Mouse (Mus musculus): ENCODE measurements around the gene Fbxw8. TPM values are rescaled to one million over a fixed set of nuclear protein-coding genes. Genes with fewer than 3 reads are reported as not detected.
A peak's percentile ranks its signal among the peaks of the same experiment; 100 is the strongest.

Fbxw8 gene
- polyA plus RNA-seq (2015; fragmentation: Nextera tagmentation; extraction: Ambion mirVana) = 22.3 and 25.2 TPM in 2 replicates

DNA sequence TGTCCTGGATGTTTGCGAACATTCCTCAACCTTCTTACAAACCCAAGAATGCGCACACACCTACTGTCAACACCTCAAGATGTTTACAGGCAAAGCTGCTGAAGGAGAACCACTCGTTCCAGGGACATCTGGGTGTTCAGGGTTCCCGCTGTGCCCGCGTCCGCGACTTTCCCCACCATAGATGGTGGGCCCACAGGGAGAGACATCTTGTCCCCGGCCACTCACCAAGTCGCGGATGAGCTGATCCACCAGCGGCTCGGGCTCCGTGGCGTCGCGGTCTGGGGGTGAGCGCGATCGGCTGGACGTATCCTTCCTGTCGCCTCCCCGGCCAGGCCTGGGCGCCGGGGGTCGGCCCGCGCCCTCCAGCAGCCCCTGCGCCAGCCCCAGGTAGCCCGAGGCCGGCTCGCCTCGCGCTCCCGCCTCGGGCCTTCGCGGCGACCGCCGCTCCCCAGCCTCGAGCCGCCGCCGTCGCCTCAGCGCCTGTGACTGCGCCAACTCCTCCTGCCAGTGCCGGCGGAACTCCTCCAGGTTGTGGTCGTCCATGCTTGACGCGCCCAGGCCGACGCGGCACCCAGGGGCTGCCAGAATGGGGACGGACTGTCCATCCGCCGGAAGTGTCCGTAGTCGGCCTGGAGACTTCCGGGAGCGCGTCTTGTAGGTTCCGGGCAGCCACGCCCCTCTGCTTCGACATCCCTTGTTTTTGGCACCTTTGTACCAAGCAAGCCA, at the start of gene Fbxw8:
Fbxw8 (minus strand) TSS at position 626 of the 726 bp plus-strand sequence.
- Histone ChIP-seq H3K9ac (replicated peaks) (peak within 1 kb of the TSS; percentile 75), H3K9me3 (no peaks in the 10 kb centered on the region), H3K4me1 (peaks cover 26% of the 10 kb centered on the region), H3K27me3 (0 out of 2 replicates have a peak, but pooled peaks cover 3% of the 10 kb centered on the region), H3K4me2 (replicated peaks) (peak within 1 kb of the TSS; percentile 71), H3K4me3 (peak within 1 kb of the TSS; percentile 63), H3K27ac (replicated peaks) (no peak within 1 kb of the TSS; the same call in 1 of the 2 replicates), H3K36me3 (no peaks in the 10 kb centered on the region)
- ATAC-seq (replicated peaks) = peak; percentile 84
- under 1% methylated on average over 66 of the region's 67 CpGs for WGBS

DNA sequence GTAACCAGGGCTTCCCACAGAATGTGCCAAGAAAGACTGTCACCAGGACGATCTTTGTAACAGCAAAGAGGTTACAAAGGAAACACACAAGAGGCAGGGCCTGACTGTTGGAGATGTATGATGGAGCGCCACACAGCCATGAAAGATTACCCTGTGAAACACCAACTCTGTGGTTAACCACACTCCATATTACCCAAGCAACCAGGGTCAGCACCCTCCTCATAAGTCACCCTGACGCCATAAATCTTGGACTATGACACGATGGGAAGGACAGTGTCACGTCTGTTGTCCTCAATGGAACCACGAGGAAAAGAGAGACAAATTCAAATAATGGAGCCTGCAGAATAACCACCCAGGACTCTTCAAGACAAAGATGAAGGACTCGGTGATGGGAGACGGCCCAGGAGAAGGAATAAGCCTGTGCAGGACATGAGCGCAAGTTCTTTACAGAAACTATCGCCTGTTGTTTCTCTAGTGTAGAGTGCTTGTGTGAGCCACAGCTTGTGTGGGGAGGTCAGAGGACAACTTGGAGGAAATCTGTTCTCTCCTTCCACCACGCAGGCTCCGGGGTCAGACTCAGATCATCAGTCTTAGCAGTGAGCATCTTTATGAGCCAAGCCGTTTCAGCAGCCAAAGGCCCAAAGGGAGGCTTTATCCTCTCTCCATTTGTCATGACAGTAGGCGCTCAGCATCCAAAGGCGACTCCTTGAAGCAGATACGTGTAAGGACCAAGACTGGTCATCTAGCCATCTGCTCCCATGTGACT, 49.6 kb upstream of the Fbxw8 start:
- H3K27me3 ChIP-seq = no peaks in the 10 kb centered on the region
- no peak for ATAC-seq (replicated peaks)
- no peak overlapping the region for H3K4me3 ChIP-seq
- no peak overlapping the region for H3K27ac ChIP-seq (replicated peaks)
- peaks cover 10% of the 10 kb centered on the region for H3K36me3 ChIP-seq
- H3K9me3 ChIP-seq = no peaks in the 10 kb centered on the region
- H3K4me2 ChIP-seq (replicated peaks) = no peak overlapping the region
- WGBS = 86% methylated on average over 16 of the region's 16 CpGs
- H3K9ac ChIP-seq (replicated peaks) = no peak overlapping the region
- H3K4me1 ChIP-seq = no peaks in the 10 kb centered on the region

DNA sequence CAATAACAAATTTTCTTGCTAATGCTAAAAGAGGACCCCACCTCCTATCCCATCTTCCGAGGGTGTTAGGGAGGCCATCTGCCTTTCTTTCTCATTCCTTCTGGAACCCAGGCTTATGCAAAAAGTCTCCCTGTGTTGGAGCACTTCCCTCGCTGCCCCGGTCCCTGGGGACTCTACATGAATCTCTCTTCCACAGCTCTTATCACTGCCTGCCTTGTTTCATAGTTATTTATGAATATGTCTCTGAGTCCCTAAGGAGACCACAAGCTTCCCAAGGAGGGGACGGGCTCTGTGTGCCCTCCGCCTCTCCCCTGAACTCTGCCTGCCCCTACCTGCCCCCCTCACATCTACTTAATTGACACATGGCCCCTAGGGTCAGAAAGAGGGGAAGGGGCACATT, 44.4 kb upstream of the Fbxw8 start:
- H3K4me3 ChIP-seq = no peak overlapping the region
- no peak overlapping the region for H3K27ac ChIP-seq (replicated peaks)
- no peak overlapping the region for H3K9ac ChIP-seq (replicated peaks)
- ATAC-seq (replicated peaks) = no peak
- H3K4me2 ChIP-seq (replicated peaks) = no peak overlapping the region
- H3K4me1 ChIP-seq = peaks cover 6% of the 10 kb centered on the region
- no peaks in the 10 kb centered on the region for H3K27me3 ChIP-seq
- H3K36me3 ChIP-seq = peaks cover 7% of the 10 kb centered on the region; the same call in 1 of the 2 replicates
- WGBS = 63% methylated on average over 5 of the region's 5 CpGs
- H3K9me3 ChIP-seq = no peaks in the 10 kb centered on the region

DNA sequence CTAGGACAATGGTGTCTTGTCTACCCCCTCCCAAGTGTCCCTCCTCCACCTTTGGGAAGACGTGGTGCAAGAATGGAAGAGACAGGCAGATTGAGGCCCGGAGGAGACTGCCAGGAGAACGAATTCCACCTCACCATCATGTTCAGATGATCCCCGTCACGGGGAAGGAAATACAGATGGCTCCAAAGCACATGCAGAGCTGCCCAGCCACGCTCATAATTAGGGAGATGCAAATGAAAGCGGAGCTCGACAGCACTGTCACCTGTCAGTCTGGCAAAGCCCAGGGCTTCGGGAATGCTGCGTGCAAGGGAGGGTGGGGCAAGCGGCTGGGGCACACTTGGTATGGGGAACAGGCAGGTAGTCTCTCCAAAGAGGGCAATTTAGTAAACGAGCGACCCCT, 42.2 kb upstream of the Fbxw8 start:
- ATAC-seq (replicated peaks) = no peak
- Histone ChIP-seq H3K9me3 (no peaks in the 10 kb centered on the region), H3K27ac (replicated peaks) (peak overlapping the region; percentile 42), H3K4me2 (replicated peaks) (no peak overlapping the region), H3K27me3 (no peaks in the 10 kb centered on the region), H3K9ac (replicated peaks) (no peak overlapping the region), H3K4me3 (no peak overlapping the region), H3K4me1 (peaks cover 11% of the 10 kb centered on the region), H3K36me3 (peaks cover 7% of the 10 kb centered on the region; the same call in 1 of the 2 replicates)
- 66% methylated on average over 13 of the region's 13 CpGs for WGBS

DNA sequence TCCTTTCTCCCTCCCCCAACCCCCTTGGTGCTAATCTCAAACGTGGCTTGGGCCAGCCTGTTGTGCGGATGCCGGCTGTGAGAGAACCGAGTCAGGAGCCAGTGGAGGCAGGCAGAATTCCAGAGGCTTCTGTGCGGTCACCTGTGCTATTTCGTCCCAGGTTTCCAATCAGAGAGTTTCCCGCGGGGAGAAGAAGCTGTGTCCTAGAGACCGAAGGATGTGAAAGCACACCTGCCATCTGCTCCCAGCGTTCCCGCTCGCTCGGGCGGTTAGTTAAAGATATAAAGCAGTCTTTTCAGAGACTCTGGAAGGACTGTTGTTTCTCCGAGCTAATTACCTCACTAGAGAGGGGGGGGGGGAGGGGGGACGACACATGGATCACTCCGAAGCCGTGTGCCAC, 37.0 kb upstream of the Fbxw8 start:
- no peaks in the 10 kb centered on the region for H3K9me3 ChIP-seq
- no peak overlapping the region for H3K27ac ChIP-seq (replicated peaks)
- H3K4me1 ChIP-seq = peaks cover 18% of the 10 kb centered on the region
- no peak overlapping the region for H3K4me3 ChIP-seq
- no peak for ATAC-seq (replicated peaks)
- H3K9ac ChIP-seq (replicated peaks) = 0 out of 2 replicates have a peak overlapping the region, but pooled peaks have one; percentile 2
- no peaks in the 10 kb centered on the region for H3K36me3 ChIP-seq
- H3K27me3 ChIP-seq = no peaks in the 10 kb centered on the region
- 5% methylated on average over 18 of the region's 18 CpGs for WGBS
- no peak overlapping the region for H3K4me2 ChIP-seq (replicated peaks)

DNA sequence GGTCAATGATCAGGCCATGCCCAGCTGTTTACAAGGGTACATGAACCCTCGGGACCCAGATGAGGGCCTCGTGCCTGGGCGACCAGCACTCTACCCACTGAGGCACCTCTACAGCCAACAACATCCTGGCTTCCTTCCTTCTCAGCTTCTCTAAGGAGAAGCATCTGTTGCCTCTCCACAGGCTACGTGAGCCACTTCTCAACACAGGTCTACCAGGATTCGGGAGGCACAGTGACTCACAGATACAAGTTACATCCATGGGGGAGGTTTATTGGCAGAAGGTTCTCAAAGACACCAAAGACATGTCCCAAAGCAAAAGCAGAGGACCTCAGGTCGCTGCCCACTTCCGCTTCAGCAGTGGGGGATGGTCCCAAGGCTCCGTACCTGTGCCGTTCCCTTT, 35.2 kb upstream of the Fbxw8 start:
- Histone ChIP-seq H3K9ac (replicated peaks) (no peak overlapping the region), H3K36me3 (no peaks in the 10 kb centered on the region), H3K4me3 (no peak overlapping the region), H3K9me3 (no peaks in the 10 kb centered on the region), H3K4me1 (peaks cover 24% of the 10 kb centered on the region), H3K4me2 (replicated peaks) (no peak overlapping the region), H3K27ac (replicated peaks) (no peak overlapping the region), H3K27me3 (no peaks in the 10 kb centered on the region)
- WGBS = 88% methylated on average over 9 of the region's 9 CpGs
- ATAC-seq (replicated peaks) = no peak

DNA sequence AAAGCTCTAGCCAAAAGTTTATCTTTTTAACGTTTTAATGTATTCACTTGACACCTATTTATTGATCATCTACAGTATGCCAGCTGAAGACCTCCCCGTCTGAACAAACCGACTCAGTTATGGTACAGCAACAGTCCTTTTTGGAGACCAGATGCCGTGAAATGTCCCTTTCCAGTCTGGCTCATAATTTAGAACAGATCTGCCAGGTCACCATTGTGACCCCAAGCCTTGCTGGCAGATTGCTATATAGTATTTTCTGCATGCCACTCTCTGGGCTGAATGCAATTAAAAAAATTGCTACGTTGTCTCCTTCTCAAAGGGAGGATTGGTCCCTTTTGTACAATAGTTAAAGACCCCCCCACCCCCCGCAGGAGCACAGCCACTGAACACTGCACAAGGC, 33.1 kb upstream of the Fbxw8 start:
- H3K9ac ChIP-seq (replicated peaks) = no peak overlapping the region
- H3K9me3 ChIP-seq = no peaks in the 10 kb centered on the region
- H3K4me3 ChIP-seq = no peak overlapping the region
- H3K36me3 ChIP-seq = no peaks in the 10 kb centered on the region
- WGBS = 56% methylated on average over 6 of the region's 6 CpGs
- ATAC-seq (replicated peaks) = no peak
- no peak overlapping the region for H3K27ac ChIP-seq (replicated peaks)
- H3K27me3 ChIP-seq = no peaks in the 10 kb centered on the region
- H3K4me2 ChIP-seq (replicated peaks) = no peak overlapping the region
- H3K4me1 ChIP-seq = peaks cover 24% of the 10 kb centered on the region

DNA sequence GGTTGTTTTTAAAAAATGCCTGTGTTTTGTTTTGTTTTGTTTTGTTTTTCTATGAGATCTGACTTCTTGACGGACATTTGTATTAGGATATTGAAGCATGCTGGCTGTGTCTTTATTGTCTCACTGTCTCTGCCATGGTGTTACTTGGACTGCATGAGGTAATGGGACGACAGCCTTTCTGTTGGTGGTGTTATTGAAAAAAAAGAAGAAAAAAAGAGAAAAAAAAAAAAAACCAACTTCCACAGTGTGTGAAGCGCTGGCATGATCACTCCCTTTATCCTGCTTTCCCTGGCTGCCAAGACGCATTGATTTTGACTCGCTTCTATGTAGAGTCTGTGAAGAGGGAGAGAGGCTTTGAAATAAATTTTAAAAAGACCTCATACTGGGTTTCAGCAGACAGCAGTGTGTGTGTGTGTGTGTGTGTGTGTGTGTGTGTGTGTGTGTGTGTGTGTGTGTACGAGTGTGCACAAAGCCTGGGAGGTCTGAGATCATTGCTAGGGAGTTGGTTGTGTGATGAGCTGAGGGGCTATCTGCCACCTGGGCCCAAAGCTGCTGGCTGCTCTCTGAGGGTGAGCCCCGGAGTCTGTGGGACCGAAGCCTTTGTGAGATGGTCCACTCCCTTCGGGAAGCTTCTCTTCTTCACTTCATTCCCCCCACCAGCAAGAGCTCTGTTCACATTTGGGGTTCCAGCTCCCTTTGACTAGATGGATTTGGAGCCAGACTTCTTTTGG, 31.8 kb upstream of the Fbxw8 start:
- WGBS = 36% methylated on average over 9 of the region's 9 CpGs
- no peaks in the 10 kb centered on the region for H3K27me3 ChIP-seq
- no peak overlapping the region for H3K4me2 ChIP-seq (replicated peaks)
- no peak overlapping the region for H3K4me3 ChIP-seq
- peaks cover 15% of the 10 kb centered on the region for H3K4me1 ChIP-seq
- no peaks in the 10 kb centered on the region for H3K9me3 ChIP-seq
- H3K9ac ChIP-seq (replicated peaks) = no peak overlapping the region
- no peaks in the 10 kb centered on the region for H3K36me3 ChIP-seq
- ATAC-seq (replicated peaks) = peak; percentile 37; the same call in 1 of the 2 replicates
- H3K27ac ChIP-seq (replicated peaks) = peak overlapping the region; percentile 57

DNA sequence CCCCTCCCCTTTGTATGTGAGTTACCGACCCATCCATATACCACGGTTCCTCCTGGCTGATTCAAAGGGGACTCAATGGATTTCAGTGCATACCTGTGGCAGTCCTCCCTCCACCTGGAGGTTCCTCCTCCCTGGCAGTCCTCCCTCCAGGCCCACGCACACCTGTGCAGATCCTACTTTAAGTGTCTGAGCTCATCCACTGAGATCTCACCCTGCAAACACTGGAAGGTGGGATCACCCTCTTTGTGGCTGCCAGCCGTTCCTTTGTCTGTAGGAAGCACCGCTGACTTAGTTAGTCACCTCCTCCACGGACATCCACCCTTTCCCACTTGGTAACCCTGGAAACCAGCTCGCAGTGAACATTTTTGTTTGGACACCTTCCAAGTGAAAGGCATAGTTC, 22.4 kb upstream of the Fbxw8 start:
- no peak for ATAC-seq (replicated peaks)
- no peak overlapping the region for H3K27ac ChIP-seq (replicated peaks)
- H3K4me2 ChIP-seq (replicated peaks) = no peak overlapping the region
- no peaks in the 10 kb centered on the region for H3K9me3 ChIP-seq
- peaks cover 6% of the 10 kb centered on the region; the same call in 1 of the 2 replicates for H3K4me1 ChIP-seq
- H3K27me3 ChIP-seq = peaks cover 24% of the 10 kb centered on the region
- no peak overlapping the region for H3K4me3 ChIP-seq
- no peak overlapping the region for H3K9ac ChIP-seq (replicated peaks)
- WGBS = 59% methylated on average over 7 of the region's 7 CpGs
- H3K36me3 ChIP-seq = no peaks in the 10 kb centered on the region

DNA sequence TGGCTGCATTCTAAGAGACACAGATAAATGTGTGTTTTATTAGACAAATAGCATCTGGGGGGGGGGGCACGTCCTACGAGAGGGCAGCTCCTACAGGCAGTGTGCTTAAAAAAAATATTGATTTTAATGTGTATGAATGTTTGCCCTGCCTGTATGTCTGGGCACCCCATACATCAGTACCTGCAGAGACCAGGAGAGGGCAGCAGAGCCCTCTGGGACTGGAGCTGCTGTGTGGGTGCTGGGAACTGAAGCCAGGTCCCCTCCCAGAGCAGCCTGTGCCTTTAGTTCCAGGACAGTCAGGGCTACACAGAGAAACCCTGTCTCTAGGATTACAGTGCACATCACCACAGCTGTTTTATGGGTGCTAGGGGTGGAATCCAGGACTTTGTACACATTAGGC, 19.9 kb upstream of the Fbxw8 start:
- no peak overlapping the region; the same call in 1 of the 2 replicates for H3K4me2 ChIP-seq (replicated peaks)
- no peak overlapping the region for H3K4me3 ChIP-seq
- 29% methylated on average over 2 of the region's 2 CpGs for WGBS
- no peak overlapping the region for H3K27ac ChIP-seq (replicated peaks)
- H3K4me1 ChIP-seq = peaks cover 24% of the 10 kb centered on the region
- ATAC-seq (replicated peaks) = no peak
- no peaks in the 10 kb centered on the region for H3K9me3 ChIP-seq
- H3K9ac ChIP-seq (replicated peaks) = no peak overlapping the region
- peaks cover 44% of the 10 kb centered on the region for H3K27me3 ChIP-seq
- no peaks in the 10 kb centered on the region for H3K36me3 ChIP-seq

DNA sequence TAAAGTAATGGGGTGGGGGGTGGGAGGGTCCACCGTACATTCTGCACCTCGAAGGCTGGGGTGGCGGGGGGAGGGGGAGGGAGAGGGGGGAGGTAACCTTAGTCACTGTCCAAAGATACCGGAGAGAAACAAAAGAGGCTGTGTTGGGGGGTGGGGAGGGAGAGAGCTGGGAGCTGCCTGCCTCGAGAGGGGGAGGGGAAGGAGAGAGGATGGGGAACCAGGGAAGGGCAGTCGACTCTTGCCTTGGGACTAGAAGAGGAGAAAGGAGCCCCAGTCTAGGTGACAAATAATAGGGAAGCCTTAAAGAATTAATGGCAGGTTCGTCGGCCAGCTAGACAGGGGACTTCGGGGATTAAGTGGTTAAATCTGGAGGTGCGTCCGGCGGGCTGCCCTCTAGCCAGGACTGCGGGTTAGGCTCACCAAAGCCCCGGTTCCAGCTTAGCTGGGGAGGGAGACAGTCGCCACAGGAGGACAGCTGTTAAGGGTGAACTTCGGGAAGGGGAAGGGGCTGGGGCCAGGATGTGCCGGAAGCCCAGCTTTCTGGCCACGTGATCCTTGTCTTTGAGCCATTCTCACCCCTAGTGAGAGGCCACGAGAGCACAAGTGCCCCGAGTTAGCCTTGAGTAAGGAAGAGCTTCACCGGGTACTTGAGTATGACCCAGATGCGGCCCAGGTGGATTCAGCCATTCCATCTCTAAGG, 19.2 kb upstream of the Fbxw8 start:
- Histone ChIP-seq H3K36me3 (no peaks in the 10 kb centered on the region), H3K9me3 (no peaks in the 10 kb centered on the region), H3K4me2 (replicated peaks) (peak overlapping the region; percentile 38), H3K4me3 (peak overlapping the region; percentile 24), H3K27ac (replicated peaks) (no peak overlapping the region), H3K27me3 (peaks cover 44% of the 10 kb centered on the region), H3K9ac (replicated peaks) (no peak overlapping the region), H3K4me1 (peaks cover 27% of the 10 kb centered on the region)
- under 1% methylated on average over 22 of the region's 22 CpGs for WGBS
- ATAC-seq (replicated peaks) = no peak
